Mouse (Mus musculus) adrenal gland, adult 18-20 months (tissue): ENCODE measurements around the gene Tmem164. TPM values are rescaled to one million over a fixed set of nuclear protein-coding genes. Genes with fewer than 3 reads are reported as not detected.

ENCODE experiments used
- DNase-seq, 2 experiments: peaks; one replicate each; pipeline ENCODE4 v3.0.0; 2021 to 2022; ENCODE audit warnings: low spot score in 2 of 2
- total RNA-seq, 2 experiments: library from RNA; stranded (reverse); gene quantifications; 1 replicate in 1 of 2; 2 replicates in 1 of 2; pipeline ENCODE4 v1.2.3; 2021

The Tmem164 gene
- total RNA-seq, 2 experiments from 2014 or later: 28.2 to 31.8 TPM

DNA sequence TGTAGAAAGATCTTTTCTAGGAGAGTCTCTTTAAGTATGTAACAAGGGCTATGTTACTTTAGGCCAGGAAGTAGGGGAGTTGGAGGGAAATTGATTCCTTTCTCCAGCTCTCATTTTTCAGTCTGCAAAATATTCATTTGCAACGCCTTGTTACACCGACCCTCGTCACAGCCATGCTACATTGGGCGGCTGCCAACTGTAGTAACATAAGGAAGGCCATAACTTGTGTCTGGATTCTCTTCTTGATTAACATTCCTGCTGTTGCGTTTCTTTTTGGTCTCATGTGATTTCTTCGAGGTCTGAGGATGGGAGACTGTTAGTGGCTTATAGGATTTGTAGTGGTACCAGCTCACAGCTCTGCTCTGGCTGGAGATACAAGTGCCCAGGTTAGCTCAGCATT lies 4.5 kb downstream of the Tmem164 start:
- DNase-seq: no peak

DNA sequence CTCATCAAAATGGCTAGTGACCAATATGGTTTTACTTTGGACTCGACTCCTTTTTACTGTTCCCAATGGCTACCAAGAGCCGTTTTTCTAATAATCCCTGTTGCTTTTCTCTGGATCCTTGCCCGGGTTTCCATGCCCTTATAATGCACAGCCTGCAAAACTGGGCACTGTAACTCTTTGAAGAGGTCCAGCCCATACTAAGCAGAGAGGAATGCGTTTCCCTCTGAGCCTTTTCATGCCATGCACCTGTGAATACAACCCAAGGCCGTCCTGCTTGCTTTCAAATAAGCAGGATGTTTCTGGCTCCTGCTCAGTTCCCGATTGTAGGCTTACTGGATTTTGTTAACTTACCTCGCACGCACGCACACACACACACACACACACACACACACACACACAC lies 7.3 kb downstream of the Tmem164 start:
- no peak for DNase-seq

DNA sequence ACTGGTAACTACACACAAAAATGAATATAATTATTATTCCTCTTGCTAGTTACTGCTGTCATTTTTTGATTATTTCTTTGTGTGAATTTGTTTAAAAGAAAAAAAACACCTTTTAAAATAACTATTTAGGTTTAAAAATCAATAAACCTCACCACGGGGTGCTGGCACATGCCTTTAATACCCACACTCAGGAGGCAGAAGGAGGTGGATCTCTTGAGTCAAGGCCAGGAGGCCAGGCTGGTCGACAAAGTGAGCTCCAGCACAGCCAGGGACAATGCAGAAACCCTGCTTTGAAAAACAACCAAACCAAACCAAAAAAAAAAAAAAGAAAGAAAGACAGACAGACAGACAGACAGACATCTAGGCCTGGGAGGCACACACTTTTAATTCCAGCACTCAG lies 12.1 kb downstream of the Tmem164 start:
- no peak for DNase-seq

DNA sequence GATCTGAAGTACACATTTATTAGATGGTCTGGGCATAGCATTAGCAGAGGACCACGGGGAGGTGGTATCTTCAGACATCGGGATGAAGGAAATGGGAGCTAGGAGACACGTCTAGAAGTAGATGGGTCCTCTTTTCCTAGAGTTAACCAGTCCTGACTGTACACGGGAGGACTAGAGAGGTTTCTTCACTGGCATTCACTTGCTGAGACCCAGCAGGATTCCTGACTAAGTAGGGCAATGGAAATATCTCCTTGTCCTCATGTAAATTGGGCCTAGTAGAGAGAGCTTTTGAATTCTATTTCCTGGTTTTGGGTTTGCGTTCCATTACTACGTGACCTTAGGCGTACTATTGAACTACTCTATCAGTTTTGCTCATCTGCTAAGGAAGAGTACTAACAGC lies 13.1 kb downstream of the Tmem164 start:
- no peak for DNase-seq

DNA sequence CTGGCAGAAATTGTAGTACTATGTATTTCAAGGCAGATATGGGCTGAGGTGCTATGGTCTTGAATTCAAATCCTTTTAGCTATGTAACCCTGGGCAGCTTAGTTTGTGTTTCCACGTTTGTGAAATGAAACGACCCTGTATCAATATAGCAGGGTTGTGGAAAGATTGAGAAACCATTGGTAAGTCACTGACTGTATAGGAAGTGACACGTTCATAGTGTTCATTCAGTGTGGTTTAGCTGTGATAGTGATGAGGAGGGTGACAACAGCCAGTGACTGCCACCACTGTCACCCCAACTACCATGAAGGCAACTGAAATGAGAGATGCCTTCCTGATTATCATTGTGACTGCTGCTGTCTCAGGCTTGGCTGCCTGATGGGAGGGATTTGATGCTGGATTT lies 13.7 kb downstream of the Tmem164 start:
- no peak for DNase-seq

DNA sequence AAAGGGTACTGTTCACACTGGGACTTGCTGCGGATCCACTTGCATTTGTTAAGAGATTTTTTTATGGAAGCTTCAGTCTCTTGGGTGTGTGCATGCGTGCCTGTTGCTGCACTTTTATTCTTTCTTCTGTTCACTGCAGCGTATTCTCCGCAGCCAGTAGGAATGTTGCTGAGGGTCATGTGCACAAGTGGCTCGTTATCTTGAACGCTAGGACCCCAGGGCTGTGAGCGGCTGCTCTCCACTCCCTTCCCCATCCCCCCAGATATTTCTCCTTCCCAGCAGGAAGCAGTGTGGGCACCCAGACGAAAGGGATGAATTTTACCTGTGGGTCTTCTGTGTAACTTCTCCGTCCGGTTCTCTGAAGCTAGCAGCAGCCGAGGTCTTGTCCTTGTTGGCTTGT lies 15.6 kb downstream of the Tmem164 start:
- DNase-seq: no peak

DNA sequence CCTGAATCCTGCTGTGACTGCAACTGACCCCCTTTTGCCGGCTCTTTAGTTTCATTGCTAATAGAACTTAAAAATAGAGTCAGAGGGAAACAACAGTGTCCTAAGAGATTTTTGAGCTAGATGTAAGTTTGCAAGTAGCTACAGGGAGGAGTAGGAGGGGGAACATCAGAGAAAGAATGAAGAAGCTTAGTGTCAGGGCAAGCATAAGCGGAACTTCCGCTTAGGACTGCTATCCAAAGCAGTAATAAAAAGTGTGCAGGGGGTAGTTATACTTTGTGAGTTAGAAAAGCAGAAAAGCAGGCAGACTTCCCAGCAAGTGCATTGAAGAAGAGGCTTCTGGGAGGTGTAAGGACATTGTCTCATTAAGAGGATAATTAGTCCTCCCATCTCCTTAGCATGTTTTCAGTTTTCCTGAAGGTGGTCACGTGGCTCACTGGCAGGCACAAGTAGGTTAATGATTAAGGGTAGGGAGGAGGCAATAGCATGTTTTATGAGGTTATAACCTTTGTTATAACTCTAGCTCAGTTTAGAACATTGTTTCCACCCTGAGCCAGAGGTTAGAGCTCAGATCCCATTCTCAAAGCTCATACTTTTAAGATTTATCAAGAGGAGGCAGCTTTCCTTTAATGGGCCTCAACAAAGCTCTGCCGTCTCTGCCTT lies 16.5 kb downstream of the Tmem164 start:
- DNase-seq: no peak

DNA sequence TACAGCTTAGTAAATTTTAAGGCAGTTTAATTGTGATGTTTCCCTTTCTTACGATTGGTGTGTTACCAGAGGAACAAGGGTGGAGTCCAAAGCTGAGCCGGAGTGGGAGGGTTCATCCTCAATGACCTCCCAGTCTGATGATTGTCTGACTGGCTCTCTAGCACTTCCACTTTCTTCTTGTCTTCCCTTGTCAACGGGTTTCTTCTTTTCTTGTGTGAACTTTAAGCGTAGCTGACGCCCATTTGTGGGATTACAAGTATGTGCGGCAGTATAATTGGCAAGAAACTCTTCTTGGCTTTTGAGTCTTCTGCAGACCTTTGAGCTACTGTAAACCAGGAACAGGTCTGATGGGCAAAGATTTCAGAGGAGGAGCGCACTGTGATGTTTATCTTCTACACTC lies 17.0 kb downstream of the Tmem164 start:
- DNase-seq: no peak

DNA sequence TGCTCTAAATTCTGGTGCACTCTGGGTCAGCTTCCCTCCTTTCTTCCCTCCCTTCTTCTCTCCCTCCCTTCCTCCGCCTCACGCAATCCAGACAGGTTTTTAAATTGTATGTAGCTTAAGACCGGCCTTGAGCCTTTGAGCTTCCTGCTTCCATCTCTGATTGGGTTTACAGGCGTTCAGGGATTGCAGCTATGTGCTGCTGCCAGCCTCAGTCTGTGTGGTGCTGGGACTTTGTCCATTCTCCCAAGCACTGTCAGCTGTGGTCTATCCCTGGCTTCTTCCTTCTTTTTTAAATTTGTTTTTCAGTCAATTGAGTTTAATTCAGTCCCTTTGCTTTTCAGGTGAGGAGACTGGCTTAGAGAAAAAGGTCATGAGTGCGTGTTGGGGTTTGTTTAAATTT lies 20.9 kb downstream of the Tmem164 start:
- DNase-seq: no peak

DNA sequence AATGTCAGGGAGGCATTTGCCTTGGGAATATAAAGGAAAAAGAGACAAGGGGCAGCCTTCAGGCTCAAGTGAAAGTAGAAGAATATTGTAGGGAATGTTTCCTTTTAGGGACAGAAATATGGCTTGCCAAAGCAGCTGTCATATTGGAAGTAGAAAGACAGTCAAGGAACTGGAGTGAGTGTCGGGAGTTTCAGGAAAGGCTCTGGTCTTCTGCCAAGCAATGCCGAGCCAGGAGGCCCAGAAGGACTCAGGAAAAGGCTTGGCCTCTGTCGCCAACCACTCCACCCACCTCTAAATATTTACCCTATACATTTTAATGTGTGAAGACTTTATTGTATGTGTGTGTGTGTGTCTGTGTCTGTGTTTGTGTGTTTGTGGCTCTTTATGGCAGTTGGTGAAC lies 21.4 kb downstream of the Tmem164 start:
- DNase-seq: no peak

DNA sequence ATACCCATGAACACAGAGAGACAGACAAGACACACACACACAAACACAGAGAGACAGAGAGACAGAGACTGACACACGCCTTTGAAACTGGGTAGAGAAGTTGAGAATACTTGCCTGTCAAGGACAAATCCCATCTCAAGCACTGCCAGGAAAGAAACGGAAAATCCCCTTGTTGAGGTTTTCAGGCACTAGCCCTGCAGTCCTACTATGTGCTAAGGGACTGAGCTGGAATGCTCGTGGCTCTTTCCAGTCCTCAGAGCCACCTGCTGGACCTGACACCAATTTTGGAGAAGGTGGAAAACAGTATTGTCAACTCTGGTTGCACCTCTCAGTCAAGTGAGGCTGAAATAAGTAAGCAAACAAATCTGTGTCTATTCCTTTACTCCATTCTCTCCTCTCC lies 22.7 kb downstream of the Tmem164 start:
- DNase-seq: no peak

DNA sequence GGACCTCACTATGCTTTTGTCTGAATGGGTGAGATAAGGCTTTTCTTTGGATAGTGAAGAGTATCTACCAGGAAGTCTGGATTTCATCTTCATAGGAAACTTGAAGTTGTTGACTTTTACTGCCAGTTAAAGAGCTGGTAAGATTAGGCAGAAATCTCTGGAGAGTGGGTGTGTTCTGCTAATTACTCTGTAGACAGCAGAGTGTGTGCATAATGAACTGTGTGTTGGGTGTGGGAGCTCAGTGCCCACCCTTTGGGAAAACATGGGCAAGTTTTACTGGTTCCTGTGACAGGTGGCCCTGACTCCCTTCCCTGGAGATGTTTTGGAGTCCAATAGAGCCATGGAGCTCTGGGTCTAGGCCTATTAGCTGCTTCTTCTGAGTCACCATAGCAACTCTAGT lies 27.1 kb downstream of the Tmem164 start:
- DNase-seq: no peak

DNA sequence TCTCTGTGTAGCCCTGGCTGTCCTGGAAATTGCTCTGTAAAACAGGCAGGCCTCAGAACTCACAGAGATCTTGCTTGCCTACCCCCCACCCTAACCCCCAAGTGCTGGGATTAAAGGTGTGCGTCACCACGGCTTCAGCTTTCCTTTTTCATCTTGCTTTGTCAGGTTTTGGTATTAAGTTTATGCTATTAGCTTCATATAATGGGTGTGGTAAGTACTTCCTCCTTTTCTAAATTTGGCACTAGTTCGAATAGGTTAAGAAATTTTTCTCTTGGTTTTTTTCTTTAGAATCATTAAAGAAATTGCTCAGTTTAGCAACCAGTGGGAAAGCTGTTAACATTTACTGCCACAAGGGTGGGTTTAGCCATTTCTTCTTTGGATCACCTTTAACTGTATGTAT lies 34.8 kb downstream of the Tmem164 start:
- no peak for DNase-seq

DNA sequence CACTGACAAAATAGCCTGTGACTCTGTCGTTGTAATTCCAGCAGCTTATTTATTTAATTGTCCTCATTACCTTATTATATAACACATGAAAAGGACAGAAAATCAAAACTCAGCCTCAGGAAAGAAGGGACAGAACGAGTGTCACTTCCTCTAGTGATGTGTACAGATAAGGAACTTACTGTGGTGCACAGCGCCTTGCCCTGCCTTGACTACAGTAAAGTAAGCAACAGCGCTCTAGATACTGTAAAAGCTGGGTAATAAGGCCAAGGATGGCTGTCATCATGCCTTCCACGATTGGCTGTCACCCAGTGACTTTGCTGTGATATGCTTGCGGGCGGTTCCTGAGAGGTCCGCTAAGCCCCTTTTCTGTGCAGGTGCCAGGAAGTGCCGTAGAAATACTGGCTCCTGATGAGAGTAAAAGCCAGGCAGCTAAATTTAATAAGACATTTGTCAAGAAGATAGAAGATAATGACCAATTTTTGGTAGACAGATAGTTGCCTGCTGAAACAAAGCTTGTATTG lies 36.8 kb downstream of the Tmem164 start:
- no peak for DNase-seq

DNA sequence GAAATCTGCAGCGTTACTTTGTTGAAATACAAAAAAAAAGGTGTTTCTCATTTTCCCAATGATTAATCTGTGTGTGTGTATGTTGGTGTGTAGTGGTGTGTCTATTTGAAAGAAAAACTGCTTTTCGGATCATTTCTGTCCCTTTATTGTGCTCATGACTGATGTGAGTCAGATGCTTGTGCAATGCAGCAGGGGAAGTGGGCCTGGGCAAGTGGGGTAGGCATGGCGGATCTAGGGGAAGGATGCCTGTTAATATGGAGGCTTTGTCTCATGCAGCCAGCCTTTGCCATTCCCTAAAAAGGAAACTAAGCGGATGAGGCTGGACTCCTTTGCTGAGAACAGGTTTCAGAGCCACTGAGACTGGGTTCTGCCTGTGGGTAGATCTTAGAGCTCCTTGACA lies 37.6 kb downstream of the Tmem164 start:
- no peak for DNase-seq

DNA sequence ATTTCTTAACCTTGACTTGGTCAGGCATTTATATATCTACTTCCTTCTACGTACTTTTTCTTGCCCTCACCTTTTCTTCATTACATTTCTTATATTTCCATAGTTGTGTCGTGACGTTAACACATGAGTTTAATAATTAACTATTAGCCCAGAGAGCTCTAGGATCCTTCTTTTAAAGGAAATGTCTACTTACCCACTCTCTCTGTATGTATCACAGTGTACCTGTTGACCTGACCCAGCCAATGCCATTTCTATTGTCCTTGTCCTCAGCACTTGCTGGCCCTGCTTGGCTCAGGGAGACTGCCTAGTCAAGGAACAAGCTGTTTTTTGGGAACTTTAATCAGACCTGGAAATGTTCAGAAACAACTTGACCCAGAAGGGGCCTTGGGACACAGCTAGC lies 40.7 kb downstream of the Tmem164 start:
- no peak for DNase-seq

DNA sequence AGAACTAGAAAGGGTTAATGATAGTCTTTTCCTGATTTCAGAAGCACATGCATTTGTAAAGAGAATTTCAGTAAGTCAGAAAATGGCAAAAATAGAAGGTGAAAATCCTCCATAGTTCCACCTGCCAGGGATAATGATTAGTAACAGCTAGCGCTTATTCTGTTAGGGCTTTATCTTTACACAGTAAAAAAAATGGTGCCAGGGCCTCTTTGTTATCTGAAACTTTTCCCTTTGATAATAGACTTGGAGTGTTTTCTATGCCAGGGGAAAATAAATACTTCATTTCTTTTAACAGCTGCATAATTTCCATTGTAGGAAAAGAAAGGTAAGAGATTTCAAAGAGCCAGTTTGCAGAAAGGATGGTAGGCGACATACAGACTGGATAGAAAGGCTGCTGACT lies 43.0 kb downstream of the Tmem164 start:
- DNase-seq: no peak

DNA sequence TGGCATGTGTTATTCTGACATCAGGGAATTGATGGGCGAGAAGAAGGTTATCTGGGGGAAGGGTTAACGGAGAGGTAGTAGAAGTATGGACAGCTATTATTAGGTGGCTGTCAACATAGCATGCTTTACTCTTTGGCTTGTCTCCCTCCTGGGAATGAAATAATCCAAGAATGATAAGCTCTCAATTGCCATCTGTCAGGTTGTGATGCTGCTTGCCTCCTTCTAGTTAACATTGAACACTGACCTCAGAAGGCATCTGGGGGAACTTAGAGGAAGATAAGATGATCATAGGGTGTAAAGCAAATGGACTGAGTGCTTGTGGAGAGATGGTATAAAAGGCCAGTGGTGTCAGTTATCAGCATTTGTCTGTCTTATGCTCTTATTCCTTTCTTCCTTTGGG lies 44.4 kb downstream of the Tmem164 start:
- DNase-seq: no peak

DNA sequence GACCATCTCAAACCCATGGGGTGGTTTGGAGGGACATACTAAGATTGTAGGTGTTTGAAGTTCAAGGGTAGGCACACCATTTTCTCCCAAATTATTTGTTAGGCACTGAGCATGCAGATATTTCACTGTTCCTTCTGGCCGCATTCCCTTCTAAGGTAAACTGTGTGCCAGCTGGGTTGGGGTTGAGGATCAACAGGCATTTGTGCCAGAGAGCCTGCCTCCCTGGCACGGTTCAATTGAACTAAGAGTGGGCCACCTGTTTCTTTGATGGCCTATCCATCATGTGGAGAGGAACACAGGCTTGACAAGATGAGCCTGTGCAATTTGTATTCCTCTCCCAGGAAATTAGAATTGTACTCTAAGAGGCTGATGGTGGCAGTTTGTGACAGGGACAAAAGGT lies 45.1 kb downstream of the Tmem164 start:
- no peak for DNase-seq

DNA sequence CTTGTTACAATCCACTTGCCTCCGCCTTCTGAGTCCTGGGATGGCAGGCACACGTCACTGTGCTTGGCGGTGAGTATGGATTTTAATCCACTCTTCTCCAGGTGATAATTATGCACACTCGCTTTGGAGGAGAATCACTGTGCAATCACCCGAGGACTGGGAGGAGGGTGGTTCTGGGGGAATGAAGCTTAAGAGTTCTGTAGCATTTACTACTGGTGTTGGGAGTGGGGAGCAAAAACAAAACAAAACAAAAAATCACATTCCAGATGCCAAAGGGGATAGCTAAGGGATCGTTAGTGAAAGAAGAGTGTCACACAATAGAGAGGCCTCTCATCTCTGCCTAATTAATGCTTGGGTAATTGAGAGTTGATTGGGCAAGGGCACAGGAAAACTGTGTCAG lies 46.6 kb downstream of the Tmem164 start:
- no peak for DNase-seq

DNA sequence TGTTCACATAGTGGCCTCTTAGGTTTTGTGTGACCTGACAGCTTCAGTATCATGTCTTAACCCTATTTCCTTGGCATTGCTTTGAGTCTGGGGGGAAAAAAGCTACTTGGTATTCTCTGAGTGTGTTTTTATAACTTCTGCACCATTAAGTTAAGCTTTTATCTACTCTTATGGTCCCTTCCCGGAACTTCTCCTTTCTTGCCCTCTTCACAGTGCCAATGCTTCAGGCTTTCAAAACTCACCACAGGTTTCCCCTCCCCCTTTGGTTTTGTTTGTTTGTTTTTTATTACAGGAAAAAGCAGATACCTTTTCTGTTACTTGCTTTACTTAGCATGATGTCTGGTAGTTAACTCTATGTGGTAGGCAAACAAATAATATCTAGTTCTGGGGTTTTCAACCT lies 47.8 kb downstream of the Tmem164 start:
- DNase-seq: no peak

DNA sequence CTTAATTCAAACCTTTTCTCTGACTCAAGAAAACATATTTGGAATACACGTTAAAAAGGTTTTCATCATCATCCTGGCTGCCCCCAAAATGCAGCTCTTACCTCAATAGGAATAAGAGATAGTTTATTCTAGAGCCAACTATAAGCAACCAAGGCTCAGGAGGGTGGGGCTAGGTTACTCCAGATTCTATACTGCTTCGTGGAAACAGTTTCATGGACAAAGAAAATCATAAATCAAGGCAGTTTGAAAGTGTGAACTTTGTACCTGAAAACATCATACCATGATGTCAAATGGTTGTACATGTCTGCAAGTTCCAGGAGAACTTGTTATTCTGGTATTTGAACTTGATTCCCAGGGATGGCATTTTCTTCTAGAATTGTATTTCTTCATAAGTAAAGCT lies 48.3 kb downstream of the Tmem164 start:
- DNase-seq: no peak

DNA sequence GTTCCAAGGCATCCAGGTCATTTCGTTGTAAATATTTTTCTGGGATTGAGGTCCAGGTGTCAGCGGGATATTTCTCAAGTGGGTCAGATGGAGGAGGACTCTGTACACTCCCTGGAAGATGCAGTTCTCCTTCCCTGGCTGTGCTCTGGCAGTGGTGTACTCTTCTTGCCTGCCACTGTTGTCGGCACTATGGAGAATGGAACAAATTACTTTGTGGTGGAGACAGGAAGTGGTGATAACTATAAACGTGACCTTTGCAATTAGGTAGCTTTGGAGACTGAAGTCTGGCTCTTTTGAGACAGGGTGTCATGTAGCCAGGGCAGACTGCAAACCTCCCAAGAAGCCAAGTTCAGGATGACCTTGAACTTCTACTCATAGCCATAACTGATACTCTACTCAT lies 55.9 kb downstream of the Tmem164 start:
- no peak for DNase-seq

DNA sequence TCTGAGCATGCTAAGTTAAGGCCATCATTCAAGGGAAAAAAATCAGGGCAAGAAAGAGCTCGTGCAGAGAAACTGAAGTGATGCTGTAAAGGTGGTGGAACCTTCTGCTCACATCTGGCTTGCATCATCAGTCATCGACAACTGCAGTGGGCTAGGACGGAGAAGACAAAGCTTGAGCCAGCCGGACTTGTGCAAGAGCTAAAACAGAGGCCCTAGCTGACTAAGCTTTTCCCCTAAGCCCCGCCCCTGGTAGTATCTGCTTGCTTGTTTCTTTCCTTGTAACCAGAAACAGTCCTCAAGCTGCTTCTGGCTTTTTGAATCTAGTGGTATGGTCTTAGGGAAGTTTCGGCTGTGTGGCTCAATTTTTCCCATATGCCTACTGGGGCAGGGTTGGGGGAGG lies 56.5 kb downstream of the Tmem164 start:
- peak in 1 of 2 experiments; percentile 11 for DNase-seq
